Mouse (Mus musculus): ENCODE data around the gene Enpp7.

The Enpp7 gene

GRCm38 (mm10) chr11:118987999-118988398 is at the start of gene Enpp7:
Gene Enpp7, plus strand, starts transcription at chr11:118988188.
- no peak for DNase-seq (ENCODE audit: extremely low read depth, low read depth)

- DNase-seq (ENCODE audit: extremely low read depth, low read depth), result no peak
Observed at GRCm38 (mm10) chr11:118939731-118940130, 48.3 kb upstream of the Enpp7 start.

- no peak for DNase-seq (ENCODE audit: extremely low read depth, low read depth)
Observed at GRCm38 (mm10) chr11:118940539-118940938, 47.4 kb upstream of the Enpp7 start.

- no peak for DNase-seq (ENCODE audit: extremely low read depth, low read depth)
Observed at GRCm38 (mm10) chr11:118941268-118941667, 46.7 kb upstream of the Enpp7 start.

GRCm38 (mm10) chr11:118945868-118946267 is 42.1 kb upstream of the Enpp7 start:
- no peak for DNase-seq (ENCODE audit: extremely low read depth, low read depth)

- no peak for DNase-seq (ENCODE audit: extremely low read depth, low read depth)
Observed at GRCm38 (mm10) chr11:118955016-118955415, 33.0 kb upstream of the Enpp7 start.

- no peak for DNase-seq (ENCODE audit: extremely low read depth, low read depth)
Observed at GRCm38 (mm10) chr11:118957070-118957471, 30.9 kb upstream of the Enpp7 start.

- no peak for DNase-seq (ENCODE audit: extremely low read depth, low read depth)
Observed at GRCm38 (mm10) chr11:118960649-118961048, 27.3 kb upstream of the Enpp7 start.

GRCm38 (mm10) chr11:118962478-118962877 is 25.5 kb upstream of the Enpp7 start:
- DNase-seq (ENCODE audit: extremely low read depth, low read depth), result no peak

- no peak for DNase-seq (ENCODE audit: extremely low read depth, low read depth)
Observed at GRCm38 (mm10) chr11:118963926-118964325, 24.1 kb upstream of the Enpp7 start.

GRCm38 (mm10) chr11:118965078-118965477 is 22.9 kb upstream of the Enpp7 start:
- no peak for DNase-seq (ENCODE audit: extremely low read depth, low read depth)

GRCm38 (mm10) chr11:118971470-118972034 is 16.4 kb upstream of the Enpp7 start:
- DNase-seq (ENCODE audit: extremely low read depth, low read depth), result no peak

GRCm38 (mm10) chr11:118972431-118973377 is 15.3 kb upstream of the Enpp7 start:
- no peak for DNase-seq (ENCODE audit: extremely low read depth, low read depth)

- no peak for DNase-seq (ENCODE audit: extremely low read depth, low read depth)
Observed at GRCm38 (mm10) chr11:118974340-118974739, 13.6 kb upstream of the Enpp7 start.

GRCm38 (mm10) chr11:118975427-118975826 is 12.6 kb upstream of the Enpp7 start:
- DNase-seq (ENCODE audit: extremely low read depth, low read depth), result peak; percentile 33

- peak; percentile 29 for DNase-seq (ENCODE audit: extremely low read depth, low read depth)
Observed at GRCm38 (mm10) chr11:118975917-118976316, 12.1 kb upstream of the Enpp7 start.

GRCm38 (mm10) chr11:118980388-118980787 is 7.6 kb upstream of the Enpp7 start:
- DNase-seq (ENCODE audit: extremely low read depth, low read depth), result no peak

- DNase-seq (ENCODE audit: extremely low read depth, low read depth), result no peak
Observed at GRCm38 (mm10) chr11:118981012-118981776, 6.8 kb upstream of the Enpp7 start.

- DNase-seq (ENCODE audit: extremely low read depth, low read depth), result no peak
Observed at GRCm38 (mm10) chr11:118982593-118983113, 5.3 kb upstream of the Enpp7 start.

- DNase-seq (ENCODE audit: extremely low read depth, low read depth), result no peak
Observed at GRCm38 (mm10) chr11:118985571-118985970, 2.4 kb upstream of the Enpp7 start.

GRCm38 (mm10) chr11:118992781-118993180 is 4.8 kb downstream of the Enpp7 start:
- no peak for DNase-seq (ENCODE audit: extremely low read depth, low read depth)

- no peak for DNase-seq (ENCODE audit: extremely low read depth, low read depth)
Observed at GRCm38 (mm10) chr11:118995448-118995847, 7.5 kb downstream of the Enpp7 start.
